Mouse (Mus musculus) kidney, adult 9 months (tissue): Measurements from ENCODE around the gene Mag.
A peak's percentile ranks its signal among the peaks of the same experiment; 100 is the strongest.

Experiments used
- DNase-seq: peaks from one replicate; pipeline ENCODE4 v3.0.0; 2022

Gene Mag

GRCm38 (mm10) chr7:30861464-30861863 is 53.2 kb downstream of the Mag start, which contains the start of gene Ffar1:
Gene Ffar1, minus strand, starts transcription at chr7:30861564.
- DNase-seq, result no peak

GRCm38 (mm10) chr7:30859635-30860402 is 54.9 kb downstream of the Mag start:
- DNase-seq, result peak; percentile 40

- DNase-seq, result peak; percentile 81
These were observed 55.4 kb downstream of the Mag start for GRCm38 (mm10) chr7:30859290-30859634.

- no peak for DNase-seq
These were observed 56.9 kb downstream of the Mag start for GRCm38 (mm10) chr7:30857746-30858145.

GRCm38 (mm10) chr7:30856078-30856477 is 58.6 kb downstream of the Mag start, which contains the start of gene Ffar3:
Gene Ffar3, minus strand, starts transcription at chr7:30856178.
- no peak for DNase-seq

- no peak for DNase-seq
These were observed 63.3 kb downstream of the Mag start for GRCm38 (mm10) chr7:30851421-30851820.
